Mouse (Mus musculus) lung, postnatal 0 days (tissue): ENCODE results near the gene Tmprss9. TPM values are rescaled to one million over a fixed set of nuclear protein-coding genes. Genes with fewer than 3 reads are reported as not detected.

ENCODE experiments used
- ATAC-seq: fragments of 200-750 bp; cut with Nextera tagmentation; 2 replicates; pipeline ENCODE4 v1.8.0; 2017; ENCODE audit warnings: moderate library complexity
- DNase-seq: peaks from one replicate; pipeline ENCODE4 v3.0.0-alpha.2; 2016; ENCODE audit warnings: low spot score
- H3K27ac ChIP-seq: fragments of 300-500 bp; sonication (generic); 2 replicates; pipeline ENCODE4 v1.5.1; 2014; ENCODE audit warnings: antibody characterized with exemption, mild to moderate bottlenecking, low read length, mixed read lengths
- H3K27me3 ChIP-seq: fragments of 300-500 bp; sonication (generic); replicated peaks from 2 replicates; pipeline ENCODE4 v1.6.1; 2014; ENCODE audit warnings: low read length, mixed read lengths; ENCODE audit not compliant: insufficient read depth
- H3K36me3 ChIP-seq: fragments of 300-500 bp; sonication (generic); 2 replicates; pipeline ENCODE4 v1.6.1; 2014; ENCODE audit warnings: low read length, mixed read lengths; ENCODE audit not compliant: insufficient read depth
- H3K4me1 ChIP-seq: fragments of 300-500 bp; sonication (generic); 2 replicates; pipeline ENCODE4 v1.6.1; 2014; ENCODE audit warnings: antibody characterized with exemption, low read depth, low read length, mixed read lengths; ENCODE audit not compliant: insufficient read depth
- H3K4me2 ChIP-seq: fragments of 300-500 bp; sonication (generic); replicated peaks from 2 replicates; pipeline ENCODE4 v1.6.1; 2014; ENCODE audit warnings: low read depth, mild to moderate bottlenecking, low read length, moderate library complexity, mixed read lengths
- H3K4me3 ChIP-seq: fragments of 300-500 bp; sonication (generic); 2 replicates; pipeline ENCODE4 v1.5.1; 2014; ENCODE audit warnings: low read depth, low read length
- H3K9ac ChIP-seq: fragments of 300-500 bp; sonication (generic); replicated peaks from 2 replicates; pipeline ENCODE4 v1.6.1; 2014; ENCODE audit warnings: low read depth, mild to moderate bottlenecking
- H3K9me3 ChIP-seq: fragments of 300-500 bp; sonication (generic); 2 replicates; pipeline ENCODE4 v1.6.1; 2016; ENCODE audit warnings: low read length, mixed read lengths
- CTCF ChIP-seq: IDR thresholded peaks from 2 replicates; pipeline ENCODE4 v1.5.1; 2016; ENCODE audit warnings: antibody characterized with exemption, mild to moderate bottlenecking
- EP300 ChIP-seq: IDR thresholded peaks from 2 replicates; pipeline ENCODE4 v1.6.1; 2016; ENCODE audit warnings: antibody characterized with exemption, mild to moderate bottlenecking, control low read depth
- WGBS: fragments of 180-500 bp; shearing (Covaris S2); extraction: QIAGEN DNeasy Blood & Tissue Kit; methylation state at CpG from one replicate; pipeline ENCODE4 v1.1.7; 2014; 5-methylcytosine and 5-hydroxymethylcytosine counted together
- polyA plus RNA-seq: library from polyadenylated mRNA; unstranded; fragments of >200 nt; fragmentation: Nextera tagmentation; extraction: Ambion mirVana; gene quantifications from 2 replicates; pipeline ENCODE4 v1.2.1, GENCODE M21; 2015

Tmprss9 gene
- polyA plus RNA-seq, 1 experiment from 2014 or later = not detected

- 3% methylated on average over 20 of the region's 20 CpGs for WGBS
- ATAC-seq (no peak), DNase-seq (peak; percentile 60)
- no peak for TF ChIP-seq EP300
- TF ChIP-seq CTCF = no peak
- H3K27ac ChIP-seq = peak overlapping the region; percentile 34
- no peaks in the 10 kb centered on the region for H3K27me3 ChIP-seq
- H3K9me3 ChIP-seq = no peaks in the 10 kb centered on the region
- H3K36me3 ChIP-seq = no peaks in the 10 kb centered on the region
- peaks cover 37% of the 10 kb centered on the region for H3K4me1 ChIP-seq
- peak overlapping the region; percentile 88 for H3K4me3 ChIP-seq
- peak overlapping the region; percentile 36; the same call in 1 of the 2 replicates for H3K9ac ChIP-seq
- peak overlapping the region; percentile 81 for H3K4me2 ChIP-seq
Observed at GRCm38 (mm10) chr10:80932206-80932605, 60.6 kb downstream of the Tmprss9 start.

- H3K27ac ChIP-seq = peak overlapping the region; percentile 63; the same call in 1 of the 2 replicates
- DNase-seq = peak; percentile 44
Observed at GRCm38 (mm10) chr10:80932700-80933420, 61.2 kb downstream of the Tmprss9 start.

GRCm38 (mm10) chr10:80933421-80933979 lies 61.9 kb downstream of the Tmprss9 start:
- peak overlapping the region; percentile 81 for H3K4me2 ChIP-seq
- H3K4me3 ChIP-seq = peak overlapping the region; percentile 88; the same call in 1 of the 2 replicates
- no peak for TF ChIP-seq CTCF
- peak; percentile 78 for DNase-seq
- peak overlapping the region; percentile 63 for H3K27ac ChIP-seq
- peaks cover 49% of the 10 kb centered on the region for H3K4me1 ChIP-seq
- H3K9ac ChIP-seq = no peak overlapping the region
- H3K27me3 ChIP-seq = no peaks in the 10 kb centered on the region
- no peak for ATAC-seq
- 2% methylated on average over 21 of the region's 21 CpGs for WGBS
- no peaks in the 10 kb centered on the region for H3K9me3 ChIP-seq
- H3K36me3 ChIP-seq = no peaks in the 10 kb centered on the region

More at GRCm38 (mm10) chr10:80932700-80933420, 61.2 kb downstream of the Tmprss9 start:
- Histone ChIP-seq H3K27me3 (no peaks in the 10 kb centered on the region), H3K9me3 (no peaks in the 10 kb centered on the region), H3K36me3 (no peaks in the 10 kb centered on the region), H3K9ac (peak overlapping the region; percentile 36; the same call in 1 of the 2 replicates), H3K4me2 (peak overlapping the region; percentile 81), H3K4me1 (peaks cover 44% of the 10 kb centered on the region), H3K4me3 (peak overlapping the region; percentile 88)
- ATAC-seq = no peak
- 2% methylated on average over 17 of the region's 17 CpGs for WGBS
- TF ChIP-seq CTCF (no peak), EP300 (no peak)

- Histone ChIP-seq H3K27me3 (no peaks in the 10 kb centered on the region), H3K4me3 (no peak overlapping the region), H3K4me2 (no peak overlapping the region), H3K4me1 (peaks cover 55% of the 10 kb centered on the region), H3K9ac (no peak overlapping the region), H3K27ac (no peak overlapping the region), H3K9me3 (no peaks in the 10 kb centered on the region), H3K36me3 (no peaks in the 10 kb centered on the region)
- TF ChIP-seq EP300 = no peak
- no peak for ATAC-seq
- 46% methylated on average over 14 of the region's 14 CpGs for WGBS
- DNase-seq = peak; percentile 7
Observed at GRCm38 (mm10) chr10:80934136-80934985, 62.7 kb downstream of the Tmprss9 start.

- no peak overlapping the region for H3K4me3 ChIP-seq
- no peaks in the 10 kb centered on the region for H3K27me3 ChIP-seq
- peak overlapping the region; percentile 11; the same call in 1 of the 2 replicates for H3K27ac ChIP-seq
- TF ChIP-seq CTCF (no peak), EP300 (no peak)
- DNase-seq (peak; percentile 48), ATAC-seq (no peak)
- peaks cover 64% of the 10 kb centered on the region for H3K4me1 ChIP-seq
- H3K4me2 ChIP-seq = no peak overlapping the region
- 18% methylated on average over 3 of the region's 3 CpGs for WGBS
- no peak overlapping the region for H3K9ac ChIP-seq
- H3K9me3 ChIP-seq = no peaks in the 10 kb centered on the region
- H3K36me3 ChIP-seq = no peaks in the 10 kb centered on the region
Observed at GRCm38 (mm10) chr10:80935241-80935640, 63.6 kb downstream of the Tmprss9 start.

- Histone ChIP-seq H3K4me1 (peaks cover 68% of the 10 kb centered on the region), H3K36me3 (no peaks in the 10 kb centered on the region), H3K4me2 (peak overlapping the region; percentile 73), H3K27me3 (no peaks in the 10 kb centered on the region), H3K4me3 (0 out of 2 replicates have a peak overlapping the region, but pooled peaks have one; percentile 23), H3K9me3 (no peaks in the 10 kb centered on the region), H3K27ac (no peak overlapping the region), H3K9ac (peak overlapping the region; percentile 23; the same call in 1 of the 2 replicates)
- ATAC-seq (no peak), DNase-seq (peak; percentile 49)
- 4% methylated on average over 17 of the region's 17 CpGs for WGBS
- no peak for TF ChIP-seq CTCF
- no peak for TF ChIP-seq EP300
Observed at GRCm38 (mm10) chr10:80935698-80936097, 64.0 kb downstream of the Tmprss9 start.
